Mouse (Mus musculus) liver, postnatal 0 days (tissue): ENCODE data around the gene Flnb.

Experiments
- CTCF ChIP-seq: sonication (generic); IDR thresholded peaks from 2 replicates; pipeline ENCODE4 v1.5.1; 2016; ENCODE audit warnings: antibody characterized with exemption, low read depth
- EP300 ChIP-seq: IDR thresholded peaks from 2 replicates; pipeline ENCODE4 v1.6.1; 2016; ENCODE audit warnings: antibody characterized with exemption, low read depth, mild to moderate bottlenecking

GRCm38 (mm10) chr14:7938809-7939784 is 121.3 kb downstream of the Flnb start:
- TF ChIP-seq CTCF = no peak
- TF ChIP-seq EP300 = no peak
